Mouse (Mus musculus) neutrophil, adult 65 days (primary cell): Measurements from ENCODE around the gene Ubiad1. TPM values are rescaled to one million over a fixed set of nuclear protein-coding genes. Genes with fewer than 3 reads are reported as not detected.

Experiments used
- total RNA-seq: library from RNA; stranded (reverse); gene quantifications from 2 replicates; pipeline ENCODE4 v1.2.4, GENCODE M21; 2023

Gene Ubiad1
- 4.2 and 5.5 TPM in 2 replicates for total RNA-seq

DNA sequence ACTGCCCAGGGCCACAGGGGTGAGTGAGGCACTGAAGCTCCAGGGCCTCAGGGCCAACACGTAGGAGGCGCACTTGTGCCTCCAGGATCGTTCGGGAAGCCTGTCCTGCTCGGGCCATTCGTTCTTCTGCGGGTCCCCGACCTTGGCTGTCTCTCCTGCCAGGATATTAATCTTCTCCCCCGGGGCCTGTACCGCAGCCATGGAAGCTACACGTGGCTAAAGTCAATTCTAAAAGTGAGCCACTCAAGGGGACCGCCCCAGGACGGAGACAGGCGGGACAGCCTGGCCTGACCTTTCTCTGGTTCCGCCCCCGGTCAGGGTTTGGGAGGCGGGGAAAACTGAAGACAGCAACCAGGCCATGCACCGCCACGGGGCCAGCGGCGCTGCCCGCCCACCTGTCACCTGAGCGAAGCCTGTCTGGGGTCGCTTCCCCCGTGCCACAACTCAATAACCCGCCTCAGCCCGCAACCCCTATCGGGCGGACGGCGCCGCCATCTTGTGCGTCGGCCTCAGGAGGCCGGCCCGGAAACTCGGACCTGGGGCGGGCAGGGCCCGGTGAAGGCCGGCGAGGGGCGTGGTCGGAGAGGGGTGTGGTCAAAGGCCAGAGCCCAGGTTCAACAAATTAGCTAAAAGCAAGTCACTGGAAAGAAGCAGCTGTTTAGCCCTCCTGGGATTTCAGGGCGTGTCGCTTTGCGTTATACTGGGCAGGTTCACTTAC, at the start of gene Ubiad1:
Gene Ubiad1, minus strand, starts transcription at position 522 of the 718 bp plus-strand sequence.

DNA sequence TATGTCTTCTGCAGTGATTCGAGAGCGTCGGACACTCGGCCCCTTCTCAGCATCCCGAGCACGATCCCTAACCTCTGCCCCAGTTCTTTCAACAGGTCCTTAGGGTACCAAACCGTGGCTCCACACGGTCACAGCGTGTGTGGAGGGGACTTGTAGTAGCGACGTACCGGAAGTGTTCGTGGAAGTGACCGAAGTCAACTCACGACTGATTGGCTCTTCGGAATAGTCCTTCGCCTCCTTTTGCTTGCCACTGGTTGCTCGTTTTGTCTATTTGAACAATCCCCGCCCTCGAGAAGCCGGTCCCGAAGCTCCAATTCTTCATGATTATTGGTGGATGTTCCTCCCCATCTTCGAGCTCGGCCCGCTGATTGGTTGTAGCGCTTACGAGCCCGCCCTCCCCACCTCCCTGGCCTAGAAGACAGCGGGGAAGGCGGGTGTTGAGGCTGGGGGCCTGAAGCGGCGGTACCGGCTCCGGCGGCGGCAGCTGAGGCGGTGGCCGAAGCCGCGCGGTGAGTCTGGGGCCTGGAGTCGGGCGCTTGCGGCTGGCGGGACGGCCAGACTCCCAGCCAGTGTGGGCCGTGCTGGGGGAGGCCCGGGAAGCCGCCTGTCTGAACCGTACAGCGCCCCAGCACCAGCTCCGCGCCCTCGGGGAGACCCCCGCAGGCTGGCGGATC, 3.7 kb upstream of the Ubiad1 start, which contains the start of gene Mtor:
Gene Mtor, plus strand, starts transcription at position 433 of the 674 bp plus-strand sequence.

Other genes with a start within 250 kb of the Ubiad1 start
- not detected in 2 replicates for gene Disp3, start 156.8 kb downstream of the Ubiad1 start, total RNA-seq
- 26.4 and 29.2 TPM in 2 replicates for gene Mtor, start 3.8 kb upstream of the Ubiad1 start, total RNA-seq
- gene Angptl7, start 55.7 kb upstream of the Ubiad1 start, total RNA-seq, result not detected in 2 replicates
- gene Exosc10, start 113.7 kb upstream of the Ubiad1 start, total RNA-seq, result 44.6 and 47.8 TPM in 2 replicates
- 8.0 and 9.9 TPM in 2 replicates for gene Srm, start 146.7 kb upstream of the Ubiad1 start, total RNA-seq
- 0.25 TPM in 1 of 2 replicates, not detected in the other for gene Masp2, start 157.8 kb upstream of the Ubiad1 start, total RNA-seq
- gene Tardbp, start 182.2 kb upstream of the Ubiad1 start, total RNA-seq, result 187 TPM in 2 replicates
- gene Gm572, start 198.5 kb upstream of the Ubiad1 start, total RNA-seq, result not detected in 2 replicates